Mouse (Mus musculus) CH12.LX (cell line): ENCODE results near the gene Aspdh.

Experiments
- POLR2A ChIP-seq: IDR thresholded peaks from 2 replicates; pipeline ENCODE4 v1.6.1; 2011; ENCODE audit warnings: low read depth, mild to moderate bottlenecking, improper control_type of control experiment, low read length
- TBP ChIP-seq: conservative IDR thresholded peaks from 2 replicates; pipeline ENCODE4 v1.6.1; 2011; ENCODE audit warnings: low read depth, low read length, improper control_type of control experiment
- USF2 ChIP-seq: conservative IDR thresholded peaks from 2 replicates; pipeline ENCODE4 v1.6.1; 2011; ENCODE audit warnings: low read depth, low read length, improper control_type of control experiment
- ZMIZ1 ChIP-seq: IDR thresholded peaks from 2 replicates; pipeline ENCODE4 v1.6.1; 2012; ENCODE audit warnings: low read depth, mild to moderate bottlenecking, inconsistent platforms, low read length, improper control_type of control experiment

- TF ChIP-seq POLR2A = no peak
- no peak for TF ChIP-seq TBP
- no peak for TF ChIP-seq USF2
- no peak for TF ChIP-seq ZMIZ1
These were observed 34.9 kb downstream of the Aspdh start for GRCm38 (mm10) chr7:44500046-44500445.
